Mouse (Mus musculus) mesoderm, embryonic 11.5 days (tissue): ENCODE results near the gene Lrrc30.

Experiments used
- DNase-seq: peaks from one replicate; pipeline ENCODE4 v3.0.0-alpha.2; 2012; ENCODE audit warnings: low read depth, low spot score

The Lrrc30 gene

DNA sequence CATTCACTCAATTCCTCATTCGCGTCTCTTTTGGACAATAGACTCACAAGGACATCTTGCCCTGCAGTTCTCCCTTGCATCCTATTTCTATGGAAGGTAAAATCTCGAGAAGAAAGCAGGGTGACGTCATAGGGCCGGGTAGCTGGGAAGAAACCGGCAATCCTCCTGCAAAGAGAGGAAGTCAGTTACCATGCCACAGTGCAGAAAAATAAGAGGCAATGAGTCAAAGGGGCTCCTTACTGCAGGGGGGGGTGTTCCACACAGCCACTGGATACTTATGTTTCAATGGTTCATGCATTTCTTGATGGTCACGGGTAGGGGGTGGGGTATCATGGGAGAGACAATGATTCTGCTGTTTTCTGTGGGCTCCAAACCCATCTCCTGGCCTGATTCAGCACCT lies 49.1 kb downstream of the Lrrc30 start:
- no peak for DNase-seq

GRCm38 (mm10) chr17:67582681-67583356 lies 49.7 kb downstream of the Lrrc30 start:
- DNase-seq, result no peak

DNA sequence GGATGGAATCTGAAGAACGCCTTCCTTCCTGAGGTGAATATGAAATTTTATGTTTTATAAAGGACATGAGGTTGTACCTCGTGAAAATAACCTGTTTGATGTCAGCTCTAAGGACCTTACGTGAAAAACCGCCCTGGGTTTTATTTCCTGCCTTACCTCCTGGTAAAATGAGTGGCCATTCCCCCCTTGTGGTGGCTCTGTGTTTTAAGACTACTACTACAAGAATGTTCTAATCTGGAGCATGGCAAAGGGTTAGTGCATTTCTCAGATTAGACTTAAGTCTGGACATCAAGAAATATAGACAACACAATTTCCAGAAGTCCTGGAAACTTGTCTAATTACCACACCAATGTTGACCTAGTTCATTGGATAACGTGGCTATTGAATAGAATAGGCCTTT lies 50.7 kb downstream of the Lrrc30 start:
- DNase-seq, result no peak
